Mouse (Mus musculus) thymus, adult 2 months (tissue): Measurements from ENCODE around the gene Ankrd34a. TPM values are rescaled to one million over a fixed set of nuclear protein-coding genes. Genes with fewer than 3 reads are reported as not detected.

Experiments used
- DNase-seq: peaks from one replicate; pipeline ENCODE4 v3.0.0; 2021
- H3K27ac ChIP-seq: fragments of 200-500 bp; 2 replicates; pipeline ENCODE4 v1.5.1; 2012; ENCODE audit warnings: low read length, control low read depth; ENCODE audit not compliant: control insufficient read depth, insufficient read depth
- H3K27me3 ChIP-seq: fragments of 200-500 bp; 2 replicates; pipeline ENCODE4 v1.6.1; 2012; ENCODE audit warnings: mild to moderate bottlenecking, low read length, moderate library complexity, mixed read lengths; ENCODE audit not compliant: control insufficient read depth, insufficient read depth
- H3K36me3 ChIP-seq: fragments of 200-500 bp; 2 replicates; pipeline ENCODE4 v1.6.1; 2012; ENCODE audit warnings: mild to moderate bottlenecking, low read length, moderate library complexity; ENCODE audit not compliant: control insufficient read depth, insufficient read depth
- H3K4me1 ChIP-seq: fragments of 200-500 bp; replicated peaks from 2 replicates; pipeline ENCODE4 v1.6.1; 2012; ENCODE audit warnings: low read length; ENCODE audit not compliant: control insufficient read depth, insufficient read depth
- H3K4me3 ChIP-seq: fragments of 200-500 bp; 2 replicates; pipeline ENCODE4 v1.5.1; 2012; ENCODE audit warnings: mild to moderate bottlenecking, low read length, control low read depth, moderate library complexity; ENCODE audit not compliant: control insufficient read depth, insufficient read depth
- CTCF ChIP-seq: fragments of 200-500 bp; IDR thresholded peaks from 2 replicates; pipeline ENCODE4 v1.5.1; 2012; ENCODE audit warnings: mild to moderate bottlenecking, control low read depth, low read length, moderate library complexity, borderline replicate concordance; ENCODE audit not compliant: control insufficient read depth, poor library complexity, insufficient read depth; ENCODE audit errors: extremely low read depth
- POLR2A ChIP-seq: fragments of 200-500 bp; IDR thresholded peaks from 2 replicates; pipeline ENCODE4 v1.6.1; 2012; ENCODE audit warnings: mild to moderate bottlenecking, low read length, control low read depth, moderate library complexity; ENCODE audit not compliant: control insufficient read depth, poor library complexity, insufficient read depth; ENCODE audit errors: extremely low read depth
- WGBS: fragments of 180-500 bp; shearing (Covaris S2); methylation state at CpG from one replicate; pipeline ENCODE4 v1.1.7; 2018; 5-methylcytosine and 5-hydroxymethylcytosine counted together
- polyA plus RNA-seq: library from polyadenylated mRNA; depleted of rRNA; stranded (reverse); fragments of >200 nt; gene quantifications from 2 replicates; pipeline ENCODE4 v1.2.3, GENCODE M21; 2012

The Ankrd34a gene
- polyA plus RNA-seq, 1 experiment, result 0.49 TPM

- DNase-seq, result no peak
- H3K4me3 ChIP-seq, result no peak overlapping the region
- no peaks in the 10 kb centered on the region for H3K27me3 ChIP-seq
- TF ChIP-seq CTCF (no peak), POLR2A (no peak)
- peaks cover 26% of the 10 kb centered on the region for H3K36me3 ChIP-seq
- no peak overlapping the region; the same call in 1 of the 2 replicates for H3K27ac ChIP-seq
- 81% methylated on average over 10 of the region's 10 CpGs for WGBS
- H3K4me1 ChIP-seq, result peaks cover 55% of the 10 kb centered on the region
These were observed 34.3 kb upstream of the Ankrd34a start for GRCm38 (mm10) chr3:96561946-96562681.

GRCm38 (mm10) chr3:96563267-96563666, 33.2 kb upstream of the Ankrd34a start:
- Histone ChIP-seq H3K27me3 (no peaks in the 10 kb centered on the region), H3K36me3 (peaks cover 26% of the 10 kb centered on the region), H3K4me1 (peaks cover 61% of the 10 kb centered on the region), H3K27ac (no peak overlapping the region), H3K4me3 (no peak overlapping the region)
- DNase-seq, result peak; percentile 44
- TF ChIP-seq CTCF, result no peak
- TF ChIP-seq POLR2A, result no peak
- 6% methylated on average over 8 of the region's 8 CpGs for WGBS

- no peaks in the 10 kb centered on the region for H3K27me3 ChIP-seq
- H3K4me3 ChIP-seq, result no peak overlapping the region
- TF ChIP-seq POLR2A, result no peak
- no peak for TF ChIP-seq CTCF
- no peak for DNase-seq
- H3K27ac ChIP-seq, result no peak overlapping the region
- peaks cover 25% of the 10 kb centered on the region for H3K36me3 ChIP-seq
- 40% methylated on average over 10 of the region's 10 CpGs for WGBS
- peaks cover 61% of the 10 kb centered on the region for H3K4me1 ChIP-seq
These were observed 32.4 kb upstream of the Ankrd34a start for GRCm38 (mm10) chr3:96563911-96564632.

DNA sequence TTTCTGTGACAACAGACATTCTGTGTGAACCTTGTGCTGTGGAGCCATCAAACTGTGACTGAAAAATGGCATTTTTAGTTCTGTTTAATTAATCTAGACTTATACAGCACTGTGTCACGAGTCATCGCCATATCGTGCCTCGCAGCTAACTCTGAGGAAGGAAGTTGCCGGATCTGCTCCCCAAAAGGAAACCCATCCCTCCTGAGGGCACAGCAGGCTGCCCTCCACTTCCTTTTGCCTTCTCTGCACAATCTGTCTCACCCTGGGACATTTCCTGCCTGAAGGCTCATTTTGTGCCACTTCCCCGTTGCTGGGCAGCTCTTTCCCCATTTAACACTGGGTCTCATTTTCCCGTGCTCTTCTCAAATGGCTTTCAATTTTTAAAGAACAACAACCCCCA, 31.8 kb upstream of the Ankrd34a start:
- TF ChIP-seq CTCF (no peak), POLR2A (no peak)
- 1% methylated on average over 7 of the region's 7 CpGs for WGBS
- no peaks in the 10 kb centered on the region for H3K27me3 ChIP-seq
- H3K27ac ChIP-seq, result no peak overlapping the region
- peaks cover 62% of the 10 kb centered on the region for H3K4me1 ChIP-seq
- no peak overlapping the region for H3K4me3 ChIP-seq
- H3K36me3 ChIP-seq, result peaks cover 19% of the 10 kb centered on the region
- DNase-seq, result peak; percentile 56

DNA sequence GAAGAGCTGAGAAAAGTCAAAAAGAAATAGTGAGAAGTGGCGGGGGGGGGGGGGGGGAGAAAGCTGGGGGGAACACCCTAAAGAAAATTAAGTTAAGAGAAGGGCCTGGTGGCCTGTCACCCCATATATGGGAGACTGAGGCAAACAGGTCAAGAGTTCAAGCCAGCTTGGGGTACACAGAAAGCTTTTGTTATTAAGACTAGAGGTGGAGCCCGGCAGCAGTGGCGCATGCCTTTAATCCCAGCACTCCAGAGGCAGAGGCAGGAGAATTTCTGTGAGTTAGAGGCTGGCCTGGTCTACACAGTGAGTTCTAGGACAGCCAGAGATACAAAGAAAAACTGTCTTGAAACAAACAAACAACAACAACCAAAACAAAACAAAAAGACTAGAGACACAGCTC, 31.3 kb upstream of the Ankrd34a start:
- TF ChIP-seq POLR2A (no peak), CTCF (no peak)
- H3K36me3 ChIP-seq, result peaks cover 14% of the 10 kb centered on the region
- 65% methylated on average over 3 of the region's 3 CpGs for WGBS
- H3K27ac ChIP-seq, result no peak overlapping the region
- DNase-seq, result no peak
- no peak overlapping the region for H3K4me3 ChIP-seq
- peaks cover 58% of the 10 kb centered on the region for H3K4me1 ChIP-seq
- H3K27me3 ChIP-seq, result no peaks in the 10 kb centered on the region

DNA sequence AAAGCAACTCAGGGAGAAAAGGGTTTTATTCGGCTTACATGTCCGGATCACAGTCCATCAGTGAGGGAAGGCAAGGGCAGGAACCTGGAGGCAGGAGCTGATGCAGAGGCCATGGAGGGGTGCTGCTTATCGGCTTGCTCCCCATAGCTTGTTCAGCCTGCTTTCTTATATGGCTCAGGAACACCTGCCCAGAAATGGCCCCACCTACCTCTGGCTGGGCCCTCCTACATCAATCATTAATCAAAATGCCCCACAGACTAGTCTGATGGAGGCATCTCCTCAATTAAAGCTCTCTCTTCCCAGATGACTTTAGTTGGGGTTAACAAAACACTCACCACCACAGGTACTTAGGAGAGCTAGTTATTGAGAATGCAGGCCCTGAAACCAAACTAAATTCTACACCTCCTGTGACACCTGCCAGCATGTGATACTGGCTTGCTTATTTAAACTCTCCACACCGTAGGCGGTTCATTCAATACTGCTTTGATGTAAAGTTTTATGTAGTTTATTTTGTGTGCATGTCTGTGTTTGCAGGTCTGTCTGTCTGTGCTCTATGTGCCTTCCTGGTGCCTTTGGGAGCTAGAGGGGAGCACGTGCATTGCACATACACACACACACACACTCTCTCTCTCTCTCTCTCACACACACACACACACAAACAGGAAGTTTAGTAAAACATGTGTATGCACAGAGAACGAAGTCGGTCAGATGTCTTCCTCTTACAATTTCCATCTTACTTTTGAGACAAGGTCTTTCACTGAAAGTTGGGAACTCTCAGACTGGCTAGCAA, 29.6 kb upstream of the Ankrd34a start:
- H3K36me3 ChIP-seq, result no peaks in the 10 kb centered on the region
- peak overlapping the region; percentile 84 for H3K27ac ChIP-seq
- DNase-seq, result no peak
- H3K4me1 ChIP-seq, result peaks cover 62% of the 10 kb centered on the region
- WGBS, result 45% methylated on average over 8 of the region's 8 CpGs
- H3K4me3 ChIP-seq, result no peak overlapping the region
- H3K27me3 ChIP-seq, result no peaks in the 10 kb centered on the region
- TF ChIP-seq CTCF (no peak), POLR2A (no peak)
